Mouse (Mus musculus) MEL (cell line): ENCODE results near the gene Iqca. TPM values are rescaled to one million over a fixed set of nuclear protein-coding genes. Genes with fewer than 3 reads are reported as not detected.

Experiments used
- DNase-seq: peaks from one replicate; pipeline ENCODE4 v3.0.0; 2011; ENCODE audit warnings: low read depth, low spot score
- H3K27ac ChIP-seq: 2 replicates; pipeline ENCODE4 v1.5.1; 2012; ENCODE audit warnings: low read depth, mild to moderate bottlenecking, control low read depth, low read length, moderate library complexity; ENCODE audit not compliant: control insufficient read depth
- H3K27me3 ChIP-seq, 2 experiments: fragments of 150-350 bp in 1 of 2; sonication (generic) in 1 of 2; 2 replicates each; pipeline ENCODE4 v1.6.1; 2012; ENCODE audit warnings: low read length in 2 of 2, mild to moderate bottlenecking in 2 of 2, improper control_type of control experiment in 1 of 2, moderate library complexity in 1 of 2; ENCODE audit not compliant: insufficient read depth in 2 of 2, control insufficient read depth in 1 of 2
- H3K36me3 ChIP-seq, 2 experiments: 2 replicates each; pipeline ENCODE4 v1.6.1; 2012 to 2014; ENCODE audit warnings: low read length in 2 of 2, improper control_type of control experiment in 1 of 2, inconsistent platforms in 1 of 2, mild to moderate bottlenecking in 1 of 2; ENCODE audit not compliant: insufficient read depth in 2 of 2, control insufficient read depth in 1 of 2
- H3K4me1 ChIP-seq, 2 experiments: fragments of 150-350 bp in 1 of 2; sonication (generic) in 1 of 2; 2 replicates each; pipeline ENCODE4 v1.6.1; 2012; ENCODE audit warnings: low read length in 2 of 2, improper control_type of control experiment in 1 of 2, mild to moderate bottlenecking in 1 of 2; ENCODE audit not compliant: insufficient read depth in 2 of 2, control insufficient read depth in 1 of 2
- H3K4me3 ChIP-seq, 2 experiments: fragments of 150-350 bp in 1 of 2; sonication (generic) in 1 of 2; 2 replicates each; pipeline ENCODE4 v1.5.1; 2012; ENCODE audit warnings: low read depth in 2 of 2, low read length in 2 of 2, mild to moderate bottlenecking in 2 of 2, moderate library complexity in 2 of 2, control low read depth in 1 of 2, improper control_type of control experiment in 1 of 2; ENCODE audit not compliant: control insufficient read depth in 1 of 2, insufficient read depth in 1 of 2
- H3K79me2 ChIP-seq: 2 replicates; pipeline ENCODE4 v1.6.1; 2012; ENCODE audit warnings: mild to moderate bottlenecking, low read length, moderate library complexity; ENCODE audit not compliant: control insufficient read depth, poor library complexity, insufficient read depth
- H3K9ac ChIP-seq: 2 replicates; pipeline ENCODE4 v1.6.1; 2012; ENCODE audit warnings: low read depth, mild to moderate bottlenecking, control low read depth, low read length, moderate library complexity; ENCODE audit not compliant: control insufficient read depth, poor library complexity, severe bottlenecking
- H3K9me3 ChIP-seq: fragments of 150-350 bp; sonication (generic); replicated peaks from 2 replicates; pipeline ENCODE4 v1.6.1; 2012; ENCODE audit warnings: mild to moderate bottlenecking, low read length, improper control_type of control experiment, moderate library complexity; ENCODE audit not compliant: insufficient read depth
- BHLHE40 ChIP-seq: IDR thresholded peaks from 2 replicates; pipeline ENCODE4 v1.6.1; 2012; ENCODE audit warnings: low read depth, mild to moderate bottlenecking, inconsistent platforms, low read length, improper control_type of control experiment, borderline replicate concordance
- CHD1 ChIP-seq: IDR thresholded peaks from 2 replicates; pipeline ENCODE4 v1.6.1; 2012; ENCODE audit warnings: low read depth, mild to moderate bottlenecking, inconsistent platforms, low read length, improper control_type of control experiment
- CTCF ChIP-seq, 3 experiments: IDR thresholded peaks in 2 of 3; conservative IDR thresholded peaks in 1 of 3; 2 replicates each; pipeline ENCODE4 v1.5.1; 2011 to 2012; ENCODE audit warnings: low read length in 3 of 3, low read depth in 2 of 3, mild to moderate bottlenecking in 2 of 3, improper control_type of control experiment in 1 of 3, inconsistent platforms in 1 of 3, mixed read lengths in 1 of 3, moderate library complexity in 1 of 3; ENCODE audit not compliant: control insufficient read depth in 1 of 3, insufficient read depth in 1 of 3, poor library complexity in 1 of 3, severe bottlenecking in 1 of 3
- E2F4 ChIP-seq: IDR thresholded peaks from 2 replicates; pipeline ENCODE4 v1.6.1; 2011; ENCODE audit warnings: low read depth, low read length, improper control_type of control experiment, borderline replicate concordance
- ETS1 ChIP-seq: IDR thresholded peaks from 2 replicates; pipeline ENCODE4 v1.6.1; 2012; ENCODE audit warnings: low read depth, mild to moderate bottlenecking, inconsistent platforms, low read length, improper control_type of control experiment, moderate library complexity
- GABPA ChIP-seq: IDR thresholded peaks from 2 replicates; pipeline ENCODE4 v1.6.1; 2012; ENCODE audit warnings: low read depth, mild to moderate bottlenecking, inconsistent platforms, low read length, improper control_type of control experiment, moderate library complexity
- HCFC1 ChIP-seq: IDR thresholded peaks from 2 replicates; pipeline ENCODE4 v1.6.1; 2012; ENCODE audit warnings: low read depth, mild to moderate bottlenecking, inconsistent platforms, low read length, improper control_type of control experiment, moderate library complexity
- KAT2A ChIP-seq: conservative IDR thresholded peaks from 2 replicates; pipeline ENCODE4 v1.6.1; 2012; ENCODE audit warnings: low read depth, low read length, improper control_type of control experiment, inconsistent platforms
- MAFK ChIP-seq: IDR thresholded peaks from 2 replicates; pipeline ENCODE4 v1.6.1; 2011; ENCODE audit warnings: low read depth, mild to moderate bottlenecking, low read length, improper control_type of control experiment, borderline replicate concordance
- MAX ChIP-seq: IDR thresholded peaks from 2 replicates; pipeline ENCODE4 v1.6.1; 2011; ENCODE audit warnings: low read length, improper control_type of control experiment
- MXI1 ChIP-seq: IDR thresholded peaks from 2 replicates; pipeline ENCODE4 v1.6.1; 2011; ENCODE audit warnings: mild to moderate bottlenecking, low read depth, low read length, improper control_type of control experiment
- MYB ChIP-seq: IDR thresholded peaks from 2 replicates; pipeline ENCODE4 v1.6.1; 2011; ENCODE audit warnings: mild to moderate bottlenecking, low read depth, low read length, improper control_type of control experiment
- MYC ChIP-seq: IDR thresholded peaks from 2 replicates; pipeline ENCODE4 v1.6.1; 2011; ENCODE audit warnings: low read depth, mild to moderate bottlenecking, low read length, improper control_type of control experiment, moderate library complexity
- NELFE ChIP-seq: IDR thresholded peaks from 2 replicates; pipeline ENCODE4 v1.6.1; 2011; ENCODE audit warnings: low read depth, low read length, improper control_type of control experiment
- NRF1 ChIP-seq: IDR thresholded peaks from 2 replicates; pipeline ENCODE4 v1.6.1; 2014; ENCODE audit warnings: low read depth, mild to moderate bottlenecking, inconsistent platforms, low read length, improper control_type of control experiment, moderate library complexity; ENCODE audit not compliant: poor library complexity, insufficient read depth, severe bottlenecking
- POLR2A ChIP-seq, 2 experiments: IDR thresholded peaks; 2 replicates each; pipeline ENCODE4 v1.6.1; 2011 to 2012; ENCODE audit warnings: low read length in 2 of 2, mild to moderate bottlenecking in 2 of 2, control low read depth in 1 of 2, improper control_type of control experiment in 1 of 2, low read depth in 1 of 2, moderate library complexity in 1 of 2; ENCODE audit not compliant: control insufficient read depth in 1 of 2, insufficient read depth in 1 of 2, poor library complexity in 1 of 2
- POLR2AphosphoS2 ChIP-seq: IDR thresholded peaks from 2 replicates; pipeline ENCODE4 v1.6.1; 2011; ENCODE audit warnings: low read length, improper control_type of control experiment
- POLR2AphosphoS5 ChIP-seq: IDR thresholded peaks from 2 replicates; pipeline ENCODE4 v1.6.1; 2012; ENCODE audit warnings: low read depth, borderline replicate concordance, mild to moderate bottlenecking, inconsistent platforms, low read length, moderate library complexity, mixed read lengths
- RAD21 ChIP-seq: IDR thresholded peaks from 2 replicates; pipeline ENCODE4 v1.6.1; 2011; ENCODE audit warnings: mild to moderate bottlenecking, low read depth, low read length, improper control_type of control experiment
- SIN3A ChIP-seq: IDR thresholded peaks from 2 replicates; pipeline ENCODE4 v1.6.1; 2012; ENCODE audit warnings: low read length, improper control_type of control experiment, inconsistent platforms
- TAL1 ChIP-seq: IDR thresholded peaks from 2 replicates; pipeline ENCODE4 v1.6.1; 2012; ENCODE audit warnings: mild to moderate bottlenecking, inconsistent platforms, low read length, moderate library complexity, mixed read lengths
- USF2 ChIP-seq, 2 experiments: IDR thresholded peaks; 2 replicates each; pipeline ENCODE4 v1.6.1; 2011 to 2012; ENCODE audit warnings: improper control_type of control experiment in 2 of 2, low read length in 2 of 2, borderline replicate concordance in 1 of 2, inconsistent platforms in 1 of 2, low read depth in 1 of 2, mild to moderate bottlenecking in 1 of 2; ENCODE audit not compliant: insufficient read depth in 1 of 2
- ZC3H11A ChIP-seq: IDR thresholded peaks from 2 replicates; pipeline ENCODE4 v1.6.1; 2012; ENCODE audit warnings: low read depth, mild to moderate bottlenecking, inconsistent platforms, low read length, improper control_type of control experiment
- ZMIZ1 ChIP-seq: IDR thresholded peaks from 2 replicates; pipeline ENCODE4 v1.6.1; 2012; ENCODE audit warnings: low read depth, mild to moderate bottlenecking, inconsistent platforms, low read length, improper control_type of control experiment, moderate library complexity
- ZNF384 ChIP-seq: IDR thresholded peaks from 2 replicates; pipeline ENCODE4 v1.6.1; 2012; ENCODE audit warnings: low read depth, mild to moderate bottlenecking, inconsistent platforms, low read length, improper control_type of control experiment
- polyA plus RNA-seq, 2 experiments: library from polyadenylated mRNA; stranded (reverse) in 1 of 2; unstranded in 1 of 2; fragments of >175 nt in 1 of 2; fragments of >200 nt in 1 of 2; gene quantifications; 2 replicates each; pipeline versions ENCODE4 v1.2.1 to v1.2.4; 2012; ENCODE audit warnings: low replicate concordance in 2 of 2, low read depth in 1 of 2; ENCODE audit not compliant: insufficient read length in 2 of 2, insufficient read depth in 1 of 2, missing spikeins in 1 of 2
- total RNA-seq: library from RNA; depleted of rRNA; stranded (reverse); fragments of 300-350 nt; gene quantifications from 2 replicates; pipeline ENCODE4 v1.2.3, GENCODE M21; 2012

The Iqca gene
- total and polyA plus RNA-seq, 3 experiments, result 0.39 TPM; not detected in 2

DNA sequence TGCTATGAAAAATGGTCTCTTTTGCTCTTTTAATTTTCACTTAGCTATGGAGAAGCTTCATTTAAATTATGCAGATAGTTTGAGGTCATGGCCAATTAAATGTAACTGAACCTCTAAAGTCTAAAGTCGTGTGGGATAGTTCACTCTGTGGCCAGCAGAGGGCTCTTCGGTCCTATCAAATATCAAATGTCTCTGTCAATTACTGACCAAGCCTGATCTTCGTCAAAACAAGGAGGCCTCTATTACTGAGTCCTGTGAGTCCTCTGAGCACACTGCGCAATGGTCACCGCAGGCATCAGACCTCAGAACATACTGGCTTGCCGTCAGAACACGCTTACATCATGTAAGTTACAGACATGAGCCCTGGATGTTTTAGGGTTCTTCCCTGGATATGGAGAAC is 92.6 kb downstream of the Iqca start:
- Histone ChIP-seq H3K27me3 (no peaks in the 10 kb centered on the region), H3K4me3 (no peak overlapping the region), H3K79me2 (no peaks in the 10 kb centered on the region), H3K4me1 (no peaks in the 10 kb centered on the region), H3K27ac (no peak overlapping the region), H3K9ac (no peak overlapping the region), H3K36me3 (no peaks in the 10 kb centered on the region), H3K9me3 (no peaks in the 10 kb centered on the region)
- TF ChIP-seq RAD21 (peak; percentile 12; the same call in 1 of the 2 replicates), GABPA (no peak), CTCF (IDR thresholded peaks at IDR 0.05 in 2 of 3, conservative IDR thresholded peaks at IDR 0.05 in 1 of 3; ENCODE audit: control insufficient read depth in 1 of 3, insufficient read depth in 1 of 3, low read depth in 2 of 3, low read length in 3 of 3, poor library complexity in 1 of 3, severe bottlenecking in 1 of 3) (peak in 1 of 3 experiments; percentile 7; a peak in 1 of 6 replicates), CHD1 (no peak)
- DNase-seq, result peak; percentile 1

GRCm38 (mm10) chr1:90060054-90060453 is 93.1 kb downstream of the Iqca start:
- Histone ChIP-seq H3K79me2 (no peaks in the 10 kb centered on the region), H3K4me1 (no peaks in the 10 kb centered on the region), H3K27ac (no peak overlapping the region), H3K36me3 (no peaks in the 10 kb centered on the region), H3K9ac (no peak overlapping the region), H3K9me3 (no peaks in the 10 kb centered on the region), H3K4me3 (no peak overlapping the region), H3K27me3 (no peaks in the 10 kb centered on the region)
- TF ChIP-seq MYC (no peak), GABPA (no peak), ZNF384 (no peak), BHLHE40 (no peak), CHD1 (no peak), KAT2A (no peak), SIN3A (no peak), NELFE (no peak), ETS1 (no peak), HCFC1 (no peak), MAX (no peak)
- DNase-seq, result no peak

- TF ChIP-seq POLR2A (IDR thresholded peaks at IDR 0.05; ENCODE audit: control insufficient read depth in 1 of 2, insufficient read depth in 1 of 2, low read depth in 1 of 2, low read length in 2 of 2, poor library complexity in 1 of 2), result no peak
- no peak for TF ChIP-seq NELFE
- TF ChIP-seq TAL1, result no peak
- no peak for TF ChIP-seq ETS1
- no peak for TF ChIP-seq BHLHE40
- no peak for TF ChIP-seq KAT2A
- TF ChIP-seq ZC3H11A, result no peak
- TF ChIP-seq MAX, result no peak
- TF ChIP-seq E2F4, result no peak
- no peak for TF ChIP-seq MXI1
- no peak for TF ChIP-seq ZMIZ1
- TF ChIP-seq MYB, result no peak
- no peak for TF ChIP-seq POLR2AphosphoS2
- TF ChIP-seq POLR2AphosphoS5, result no peak
- TF ChIP-seq NRF1, result no peak
- TF ChIP-seq ZNF384, result no peak
- TF ChIP-seq CTCF (IDR thresholded peaks at IDR 0.05 in 2 of 3, conservative IDR thresholded peaks at IDR 0.05 in 1 of 3; ENCODE audit: control insufficient read depth in 1 of 3, insufficient read depth in 1 of 3, low read depth in 2 of 3, low read length in 3 of 3, poor library complexity in 1 of 3, severe bottlenecking in 1 of 3), result no peak
- TF ChIP-seq MAFK, result no peak
- no peak for TF ChIP-seq USF2 (IDR thresholded peaks at IDR 0.05; ENCODE audit: borderline replicate concordance in 1 of 2, insufficient read depth in 1 of 2, low read depth in 1 of 2, low read length in 2 of 2)
- Histone ChIP-seq H3K4me3 (no peak overlapping the region), H3K79me2 (no peaks in the 10 kb centered on the region), H3K27me3 (no peaks in the 10 kb centered on the region), H3K9me3 (no peaks in the 10 kb centered on the region), H3K36me3 (no peaks in the 10 kb centered on the region), H3K27ac (no peak overlapping the region), H3K9ac (no peak overlapping the region), H3K4me1 (no peaks in the 10 kb centered on the region)
- no peak for DNase-seq
Measured at GRCm38 (mm10) chr1:90054991-90055390, 98.2 kb downstream of the Iqca start.
